In the genomic region with DNA sequence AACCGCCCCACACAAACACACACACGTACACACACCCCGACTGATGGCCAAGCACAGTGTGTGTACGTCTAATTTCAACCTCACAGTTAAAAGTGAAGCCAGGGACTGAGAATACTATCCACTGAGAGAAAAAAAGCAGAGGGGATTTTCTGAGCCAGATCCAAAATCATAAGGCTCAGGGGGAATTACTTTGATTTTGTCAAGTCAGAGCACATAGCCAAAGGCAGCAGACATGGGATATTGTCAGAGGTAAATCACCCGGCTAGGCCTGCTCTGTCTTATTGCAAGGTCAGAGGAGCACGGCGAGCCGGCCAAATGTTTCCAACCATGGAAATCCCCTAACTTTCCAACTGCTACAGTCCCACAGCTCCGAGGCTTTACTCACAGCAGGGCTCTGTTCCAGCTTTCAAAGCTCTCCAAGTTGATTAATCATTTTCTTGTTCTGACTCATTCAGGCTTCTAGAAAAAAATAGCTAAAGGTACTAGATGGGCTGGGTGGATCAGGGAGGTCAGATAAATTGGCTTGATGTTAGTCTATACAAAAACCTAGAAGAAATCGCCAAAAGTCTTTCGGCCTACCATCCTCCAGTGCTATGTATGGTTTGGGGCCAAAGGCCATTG, we compare ENCODE assay signal across 8 mouse cellular contexts.
DNase-seq lines count a peak whose midpoint lies in the region; TF ChIP-seq lines count a peak whose summit lies in the region.

No protein-coding gene starts in this region.

- no peaks in the 10 kb centered on the region for H3K36me3 ChIP-seq in heart, embryonic 10.5 days
- no peaks in the 10 kb centered on the region for H3K36me3 ChIP-seq in myocyte (ENCODE audit: control insufficient read depth, insufficient read depth)

- H3K27ac ChIP-seq in heart, embryonic 10.5 days, result peak overlapping the region; percentile 59; the same call in 1 of the 2 replicates

- no peaks in the 10 kb centered on the region for H3K79me2 ChIP-seq in myocyte (ENCODE audit: control insufficient read depth, insufficient read depth)

- no peak overlapping the region for H3ac ChIP-seq in myocyte (ENCODE audit: control insufficient read depth, insufficient read length)

- peak; percentile 78 for DNase-seq in ovary, adult 18-20 months (ENCODE audit: low spot score)
- DNase-seq in ovary, postnatal 10 days (ENCODE audit: low spot score), result no peak
- DNase-seq in adrenal gland, postnatal 36 days, result peak; percentile 89 to 90
- no peak for DNase-seq in heart, embryonic 10.5 days (ENCODE audit: low spot score)
- peak; percentile 92 for DNase-seq in kidney, postnatal 14 days
- no peak for DNase-seq in cerebellum, postnatal 14 days
- DNase-seq in cerebellum, postnatal 25 days, result no peak

- H3K27me3 ChIP-seq in heart, embryonic 10.5 days (ENCODE audit: insufficient read depth, poor library complexity, severe bottlenecking), result no peaks in the 10 kb centered on the region
- H3K27me3 ChIP-seq in myocyte (ENCODE audit: control insufficient read depth, insufficient read depth, insufficient read length), result no peaks in the 10 kb centered on the region

- 74% methylated on average over 11 of the region's 11 CpGs for WGBS in heart, embryonic 10.5 days

- no peak overlapping the region for H3K4me3 ChIP-seq in heart, embryonic 10.5 days
- H3K4me3 ChIP-seq in myocyte, result no peak overlapping the region

- peaks cover 25% of the 10 kb centered on the region for H3K4me1 ChIP-seq in heart, embryonic 10.5 days

- TF ChIP-seq POLR2A in myocyte (IDR thresholded peaks at IDR 0.05; ENCODE audit: insufficient read length, low read depth), result no peak

- H3K4me2 ChIP-seq in myocyte (ENCODE audit: low read depth), result peak overlapping the region; percentile 62

- no peaks in the 10 kb centered on the region for H3K9me3 ChIP-seq in heart, embryonic 10.5 days

TF ChIP-seq in myocyte, 11 proteins besides CTCF, POLR2A, EP300 and RAD21:
- TF ChIP-seq CEBPB (IDR thresholded peaks at IDR 0.05; ENCODE audit: insufficient read depth, poor library complexity, severe bottlenecking) (0 out of 2 replicates have a peak, but pooled peaks have one; percentile 2), REST (IDR thresholded peaks at IDR 0.05; ENCODE audit: insufficient read depth, insufficient read length) (no peak), E2F4 (IDR thresholded peaks at IDR 0.05; ENCODE audit: insufficient read depth) (no peak), POLR2AphosphoS2 (IDR thresholded peaks at IDR 0.05; ENCODE audit: insufficient read length, low read depth) (no peak), MAX (IDR thresholded peaks at IDR 0.05; ENCODE audit: low read depth) (no peak), MYOG (IDR thresholded peaks at IDR 0.05; ENCODE audit: control insufficient read depth in 1 of 3, insufficient read depth in 1 of 3, insufficient read length in 2 of 3, low read depth in 2 of 3) (no peak), SRF (IDR thresholded peaks at IDR 0.05; ENCODE audit: control insufficient read depth, insufficient read length, low read depth) (no peak), MYOD1 (IDR thresholded peaks at IDR 0.05; ENCODE audit: control insufficient read depth in 1 of 3, insufficient read length in 2 of 3, low read depth in 2 of 3) (peak in 2 of 3 experiments; percentile 5 to 8), TCF12 (IDR thresholded peaks at IDR 0.05; ENCODE audit: insufficient read depth, poor library complexity, severe bottlenecking) (no peak), USF1 (IDR thresholded peaks at IDR 0.05; ENCODE audit: low read depth) (no peak), TCF3 (IDR thresholded peaks at IDR 0.05; ENCODE audit: insufficient read length, low read depth) (no peak)

Comparison
In these comparisons a context has a peak if more than half of its experiments do, and no peak if none do; other contexts are left out.
1. DNase-seq: peak in ovary, adult 18-20 months (single experiment), adrenal gland, postnatal 36 days (2 of 2) and kidney, postnatal 14 days (single experiment); none in ovary, postnatal 10 days (single experiment), heart, embryonic 10.5 days (single experiment), cerebellum, postnatal 14 days (0 of 2) and cerebellum, postnatal 25 days (0 of 2).